Mouse (Mus musculus): ENCODE data around the gene Npdc1. TPM values are rescaled to one million over a fixed set of nuclear protein-coding genes. Genes with fewer than 3 reads are reported as not detected.

Gene Npdc1
- polyA plus RNA-seq, 1 experiment from 2014 or later, result 408 TPM

DNA sequence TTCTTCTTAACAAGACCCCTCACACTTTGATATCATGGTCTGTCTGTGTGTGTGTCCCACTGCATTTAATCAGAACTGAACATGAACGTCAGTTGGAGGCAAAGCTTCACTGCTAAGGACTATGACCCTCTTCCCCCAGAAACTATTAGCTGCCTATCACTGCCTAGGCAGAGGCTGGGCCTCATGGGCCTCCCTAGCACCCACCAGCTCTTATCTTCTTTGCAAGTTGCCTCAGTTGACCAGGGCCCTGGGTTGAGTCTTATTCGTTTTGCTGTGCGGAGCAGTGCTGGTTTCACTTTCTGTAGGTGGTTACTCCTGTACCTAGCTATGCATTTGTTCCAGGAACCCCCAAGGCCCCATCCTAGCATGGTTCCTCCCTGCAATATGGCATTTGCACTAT lies 29.2 kb upstream of the Npdc1 start:
- peaks cover 34% of the 10 kb centered on the region for H3K4me1 ChIP-seq
- H3K9ac ChIP-seq (replicated peaks), result no peak overlapping the region
- WGBS, result 84% methylated on average over 3 of the region's 3 CpGs
- ATAC-seq (replicated peaks), result no peak
- no peak overlapping the region for H3K4me2 ChIP-seq (replicated peaks)
- no peak overlapping the region for H3K27ac ChIP-seq (replicated peaks)
- peaks cover 15% of the 10 kb centered on the region for H3K27me3 ChIP-seq
- no peaks in the 10 kb centered on the region for H3K9me3 ChIP-seq
- no peaks in the 10 kb centered on the region for H3K36me3 ChIP-seq
- no peak overlapping the region for H3K4me3 ChIP-seq

DNA sequence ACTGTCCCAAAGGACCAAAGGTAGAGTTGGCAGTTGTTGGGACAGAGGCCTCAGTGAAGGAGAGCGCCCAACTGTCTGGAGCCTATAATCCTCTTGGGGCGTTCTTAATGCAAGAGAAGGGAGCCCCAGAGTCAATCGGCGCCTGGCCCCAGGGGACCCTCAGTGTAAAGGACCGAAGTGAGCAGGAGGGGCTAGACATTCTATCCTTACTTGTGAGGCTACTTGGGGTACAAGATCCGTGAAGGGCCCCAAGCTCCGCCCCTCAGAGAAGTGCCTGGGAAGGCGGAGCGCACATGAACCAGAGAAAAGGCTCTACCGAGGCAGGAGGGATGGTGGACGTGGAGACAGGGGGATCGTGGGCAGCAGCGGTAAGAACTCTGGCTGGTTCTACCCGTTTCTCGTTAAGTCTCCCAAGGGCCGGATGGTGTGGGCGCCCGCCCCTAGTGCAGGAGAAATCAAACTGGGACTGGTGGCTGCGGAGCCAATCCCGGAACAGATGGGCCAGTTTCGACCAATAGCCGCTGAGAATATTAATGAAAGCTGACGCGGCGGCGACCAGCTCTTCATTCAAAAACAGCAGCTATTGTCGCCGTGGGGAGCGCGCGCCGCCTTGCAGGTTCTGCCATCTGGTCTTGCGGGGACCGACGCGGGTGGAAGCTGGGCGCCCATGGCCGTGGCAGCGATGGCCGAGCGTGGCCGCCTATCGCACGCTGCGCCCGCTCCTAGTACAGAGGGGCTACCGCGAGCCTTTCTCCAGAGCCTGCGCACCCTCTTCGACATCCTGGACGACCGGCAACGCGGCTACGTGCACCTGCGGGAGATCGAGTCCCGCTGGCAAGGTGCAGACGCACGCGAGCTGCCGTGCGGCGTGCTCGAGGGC lies 27.1 kb upstream of the Npdc1 start, which contains the start of gene Sapcd2:
Gene Sapcd2, plus strand, starts transcription at position 558 of the 880 bp plus-strand sequence.
- ATAC-seq (replicated peaks), result peak; percentile 95
- Histone ChIP-seq H3K9ac (replicated peaks) (peak within 1 kb of the TSS; percentile 71), H3K36me3 (no peaks in the 10 kb centered on the region), H3K4me1 (peaks cover 28% of the 10 kb centered on the region), H3K9me3 (no peaks in the 10 kb centered on the region), H3K4me3 (peak within 1 kb of the TSS; percentile 78), H3K4me2 (replicated peaks) (peak within 1 kb of the TSS; percentile 88), H3K27ac (replicated peaks) (peak within 1 kb of the TSS; percentile 83), H3K27me3 (0 out of 2 replicates have a peak, but pooled peaks cover 3% of the 10 kb centered on the region)
- WGBS, result under 1% methylated on average over 65 of the region's 65 CpGs

DNA sequence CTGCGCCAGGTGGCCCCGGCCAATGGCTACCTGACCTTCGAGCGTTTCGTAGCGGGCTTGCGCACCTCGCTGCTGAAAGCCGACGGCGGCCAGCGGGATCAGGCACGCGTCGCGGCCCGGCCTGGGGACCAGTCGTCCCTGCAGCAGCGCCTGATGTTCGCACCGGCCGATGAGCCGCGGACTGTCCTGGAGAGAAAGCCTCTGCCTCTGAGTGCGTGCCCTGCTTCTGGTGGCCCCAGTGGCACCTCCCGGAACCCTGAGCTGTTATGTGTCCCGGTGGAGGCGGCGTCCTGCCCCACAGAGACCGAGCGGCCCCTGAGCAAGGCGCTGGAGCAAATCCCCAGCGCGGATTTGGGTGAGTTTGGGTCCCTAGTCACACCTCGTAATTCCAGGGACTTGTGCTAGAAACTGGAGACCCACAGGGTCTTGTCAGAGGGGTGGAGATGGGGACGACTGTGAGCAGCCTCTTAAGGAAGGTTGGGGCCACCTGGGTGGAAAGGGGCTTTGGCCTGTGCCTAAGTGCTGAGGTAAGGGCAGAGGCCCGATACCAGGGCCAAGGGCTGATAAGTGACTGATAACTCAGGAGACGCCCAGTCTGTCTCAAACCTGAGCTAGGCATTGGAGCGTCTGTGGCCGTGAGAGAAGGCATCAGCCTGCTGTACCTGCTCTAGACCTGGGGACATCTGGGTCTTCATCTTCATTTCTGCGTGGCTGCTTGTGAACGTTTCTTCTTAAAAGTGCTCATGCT lies 26.3 kb upstream of the Npdc1 start:
- WGBS, result under 1% methylated on average over 42 of the region's 42 CpGs
- peaks cover 28% of the 10 kb centered on the region for H3K4me1 ChIP-seq
- H3K9ac ChIP-seq (replicated peaks), result peak overlapping the region; percentile 71
- H3K36me3 ChIP-seq, result no peaks in the 10 kb centered on the region
- peak overlapping the region; percentile 88 for H3K4me2 ChIP-seq (replicated peaks)
- peak overlapping the region; percentile 78 for H3K4me3 ChIP-seq
- ATAC-seq (replicated peaks), result peak; percentile 15; the same call in 1 of the 2 replicates
- H3K27ac ChIP-seq (replicated peaks), result no peak overlapping the region
- 0 out of 2 replicates have a peak, but pooled peaks cover 3% of the 10 kb centered on the region for H3K27me3 ChIP-seq
- no peaks in the 10 kb centered on the region for H3K9me3 ChIP-seq

DNA sequence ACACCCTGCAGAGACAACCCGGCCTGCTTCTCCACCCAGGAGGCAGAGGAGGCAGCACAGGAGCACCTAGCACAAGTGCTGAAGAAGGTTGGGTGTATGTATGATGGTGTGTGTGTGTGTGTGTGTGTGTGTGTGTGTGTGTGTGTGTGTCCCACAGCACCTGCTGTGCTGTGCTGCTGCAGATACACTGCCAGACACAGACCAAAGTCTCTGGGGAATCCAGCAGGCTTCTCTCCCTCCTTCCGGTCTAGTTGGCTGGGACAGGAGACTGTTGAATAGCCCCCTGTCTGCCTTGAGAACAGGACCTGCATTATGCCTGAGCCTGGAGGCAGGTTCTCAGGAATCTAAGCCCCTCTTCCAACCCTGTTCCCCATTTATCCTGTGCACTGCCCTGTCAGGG lies 25.7 kb upstream of the Npdc1 start:
- ATAC-seq (replicated peaks), result no peak
- Histone ChIP-seq H3K4me1 (peaks cover 28% of the 10 kb centered on the region), H3K9ac (replicated peaks) (peak overlapping the region; percentile 71), H3K4me2 (replicated peaks) (peak overlapping the region; percentile 88), H3K27me3 (no peaks in the 10 kb centered on the region), H3K9me3 (no peaks in the 10 kb centered on the region), H3K36me3 (0 out of 2 replicates have a peak, but pooled peaks cover 3% of the 10 kb centered on the region), H3K4me3 (peak overlapping the region; percentile 78), H3K27ac (replicated peaks) (no peak overlapping the region)
- WGBS, result 4% methylated on average over 2 of the region's 2 CpGs

DNA sequence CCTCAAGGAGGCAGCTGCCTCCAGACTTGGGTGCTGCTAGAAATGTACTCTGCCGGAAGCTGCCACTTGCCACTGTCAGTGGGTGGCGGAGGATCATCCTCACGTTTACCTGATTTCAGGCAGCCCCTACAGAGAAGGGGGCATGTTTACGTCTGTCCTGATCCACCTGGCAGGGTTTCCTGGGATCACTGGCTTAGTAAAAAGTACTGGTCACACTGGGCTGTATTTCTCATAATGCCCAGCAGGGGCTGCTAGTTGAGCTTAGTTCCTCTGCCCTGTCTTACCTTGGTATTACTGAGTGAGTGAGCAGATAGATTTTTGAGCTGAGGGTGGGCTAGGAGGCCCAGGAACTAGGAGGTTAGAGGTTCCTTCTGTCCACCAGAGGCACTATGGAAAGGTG lies 22.6 kb upstream of the Npdc1 start:
- 62% methylated on average over 4 of the region's 4 CpGs for WGBS
- Histone ChIP-seq H3K36me3 (0 out of 2 replicates have a peak, but pooled peaks cover 3% of the 10 kb centered on the region), H3K9me3 (no peaks in the 10 kb centered on the region), H3K4me1 (peaks cover 25% of the 10 kb centered on the region), H3K4me3 (no peak overlapping the region), H3K9ac (replicated peaks) (no peak overlapping the region), H3K27me3 (no peaks in the 10 kb centered on the region), H3K27ac (replicated peaks) (no peak overlapping the region), H3K4me2 (replicated peaks) (no peak overlapping the region)
- ATAC-seq (replicated peaks), result no peak

DNA sequence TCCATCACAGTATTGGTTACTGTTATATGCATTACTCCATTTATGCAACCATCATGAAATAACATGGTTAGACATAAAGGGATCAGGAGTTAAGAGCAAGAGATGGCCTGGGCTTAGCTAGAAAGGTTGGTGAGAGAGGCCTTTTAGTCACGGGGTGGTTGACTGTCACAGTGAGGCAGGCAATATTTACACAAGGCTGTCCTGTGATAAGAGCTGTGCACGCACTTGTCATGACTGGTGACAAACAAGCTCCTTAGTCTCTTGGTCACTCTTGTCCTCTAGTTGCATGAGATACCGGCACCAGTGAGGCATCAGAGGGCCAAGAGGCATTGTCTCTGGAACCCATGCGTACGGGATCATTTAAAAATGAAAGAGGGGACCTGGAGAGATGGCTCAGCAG lies 14.7 kb upstream of the Npdc1 start:
- Histone ChIP-seq H3K27ac (replicated peaks) (no peak overlapping the region), H3K4me1 (no peaks in the 10 kb centered on the region), H3K9ac (replicated peaks) (no peak overlapping the region), H3K36me3 (no peaks in the 10 kb centered on the region), H3K4me2 (replicated peaks) (no peak overlapping the region), H3K27me3 (no peaks in the 10 kb centered on the region), H3K4me3 (no peak overlapping the region), H3K9me3 (no peaks in the 10 kb centered on the region)
- WGBS, result 88% methylated on average over 5 of the region's 5 CpGs
- ATAC-seq (replicated peaks), result no peak

DNA sequence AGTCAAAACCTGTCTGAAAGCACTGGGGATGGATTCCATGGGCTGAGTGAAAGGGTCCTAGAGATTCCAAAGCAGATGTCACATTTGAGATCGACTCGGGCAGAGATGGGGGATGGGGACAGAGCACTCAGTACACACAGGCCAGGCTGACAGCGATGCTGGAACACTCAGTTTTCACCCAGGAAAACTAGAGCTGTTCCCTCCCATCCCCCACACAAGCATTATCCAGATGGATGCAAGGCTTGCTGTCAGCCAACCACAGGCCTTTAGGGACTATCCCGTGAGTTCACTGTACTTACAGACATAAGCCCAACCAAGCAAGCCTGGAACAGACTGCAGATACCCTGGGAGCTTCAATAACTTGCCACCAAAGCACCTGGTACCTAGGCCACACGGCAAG lies 7.9 kb upstream of the Npdc1 start:
- H3K9me3 ChIP-seq, result no peaks in the 10 kb centered on the region
- no peak for ATAC-seq (replicated peaks)
- no peak overlapping the region for H3K9ac ChIP-seq (replicated peaks)
- no peak overlapping the region for H3K4me2 ChIP-seq (replicated peaks)
- WGBS, result 75% methylated on average over 5 of the region's 5 CpGs
- peaks cover 13% of the 10 kb centered on the region for H3K27me3 ChIP-seq
- H3K4me1 ChIP-seq, result peaks cover 18% of the 10 kb centered on the region
- no peaks in the 10 kb centered on the region for H3K36me3 ChIP-seq
- no peak overlapping the region for H3K27ac ChIP-seq (replicated peaks)
- no peak overlapping the region for H3K4me3 ChIP-seq

DNA sequence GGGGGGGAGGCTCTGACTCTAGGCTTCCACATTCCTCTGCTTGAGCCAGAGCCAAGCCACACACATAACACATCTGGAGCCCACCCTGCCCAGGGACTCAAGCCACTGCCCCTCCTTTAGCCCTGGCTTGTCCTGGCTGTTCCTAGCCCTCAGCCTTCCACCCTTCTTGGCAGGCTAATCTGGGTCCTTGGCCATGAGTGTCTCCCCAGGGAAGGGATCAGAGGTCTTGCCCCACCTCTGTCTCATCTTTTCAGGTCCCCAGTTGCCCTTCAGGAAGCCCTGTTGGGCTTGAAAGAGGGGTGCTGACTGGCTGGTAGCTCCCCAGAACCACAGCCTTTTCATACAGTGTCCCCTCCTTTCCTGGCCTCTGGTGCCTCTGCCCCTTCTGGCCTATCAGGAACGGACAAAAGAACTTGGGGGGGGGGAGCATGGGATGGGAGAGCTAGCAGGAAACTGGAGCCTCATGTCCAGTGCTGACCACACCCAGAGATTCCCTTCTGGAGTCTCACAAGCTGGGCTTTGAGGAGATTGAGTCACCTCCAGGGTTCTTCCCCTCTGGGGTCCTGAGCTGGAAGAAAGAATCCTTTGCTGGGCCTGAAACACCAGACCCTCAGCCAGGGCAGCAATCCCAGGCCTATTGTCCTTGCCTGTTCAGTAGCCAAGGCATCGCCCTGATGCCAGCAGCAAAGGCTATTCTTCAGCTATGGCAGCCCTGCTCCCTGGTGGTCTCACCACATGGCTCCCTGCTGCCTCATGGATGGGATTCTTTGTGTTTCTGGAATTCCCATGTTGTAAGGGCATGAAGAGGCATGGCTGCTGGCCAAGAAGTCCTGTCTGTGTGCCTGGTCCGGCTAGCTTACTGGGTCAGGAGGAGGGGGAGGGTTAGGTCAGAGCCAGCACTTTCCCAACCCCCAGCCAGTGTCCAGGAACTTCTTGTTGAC lies 4.6 kb upstream of the Npdc1 start:
- peak; percentile 87 for ATAC-seq (replicated peaks)
- Histone ChIP-seq H3K4me1 (peaks cover 21% of the 10 kb centered on the region), H3K27ac (replicated peaks) (peak overlapping the region; percentile 40; the same call in 1 of the 2 replicates), H3K9ac (replicated peaks) (no peak overlapping the region), H3K9me3 (no peaks in the 10 kb centered on the region), H3K36me3 (no peaks in the 10 kb centered on the region), H3K4me3 (no peak overlapping the region), H3K27me3 (peaks cover 45% of the 10 kb centered on the region), H3K4me2 (replicated peaks) (no peak overlapping the region)
- 19% methylated on average over 3 of the region's 3 CpGs for WGBS

DNA sequence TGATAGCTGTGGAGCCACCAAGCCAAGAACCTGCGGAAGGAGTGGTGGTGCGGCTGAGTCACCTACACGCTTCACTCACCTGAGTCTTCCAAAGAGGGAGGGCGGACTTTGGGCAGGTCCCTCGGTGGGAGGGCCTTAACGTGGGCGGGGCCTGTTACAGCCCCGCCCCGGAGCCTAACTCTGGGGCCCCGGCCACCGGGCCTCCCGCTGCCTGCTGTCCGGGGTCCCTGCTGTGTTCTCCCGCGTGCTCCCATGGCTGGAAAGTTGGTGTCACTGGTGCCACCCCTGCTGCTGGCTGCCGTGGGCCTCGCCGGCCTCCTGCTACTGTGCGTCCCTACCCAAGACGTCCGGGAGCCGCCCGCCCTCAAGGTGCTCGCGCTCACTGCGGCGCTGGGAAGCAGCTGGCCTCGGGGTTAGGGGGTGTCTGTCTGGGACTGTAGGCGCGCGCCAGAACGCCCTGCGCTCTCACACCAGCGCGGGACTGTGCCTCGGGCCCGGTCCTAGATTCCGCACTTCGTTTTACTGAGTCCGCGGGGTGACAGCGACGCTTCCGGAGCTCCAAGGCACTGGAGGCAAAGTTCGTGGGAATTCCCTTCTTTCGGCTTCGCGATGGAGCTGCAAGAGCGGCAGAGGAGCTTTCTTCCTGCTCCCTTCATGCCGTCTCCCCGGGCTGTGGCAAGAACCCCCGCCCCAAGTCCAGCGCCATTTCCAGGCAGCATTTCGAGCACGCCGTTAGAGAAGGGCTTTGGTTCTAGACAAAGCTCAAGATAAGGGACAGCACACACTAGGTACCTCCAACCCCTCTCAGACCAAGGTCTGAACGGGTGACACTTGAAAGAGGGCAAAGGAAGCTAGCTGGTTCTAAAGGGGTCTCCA lies 3.2 kb upstream of the Npdc1 start, which contains the start of gene Entpd2:
Gene Entpd2, plus strand, starts transcription at position 154 of the 876 bp plus-strand sequence.
- 2% methylated on average over 57 of the region's 57 CpGs for WGBS

DNA sequence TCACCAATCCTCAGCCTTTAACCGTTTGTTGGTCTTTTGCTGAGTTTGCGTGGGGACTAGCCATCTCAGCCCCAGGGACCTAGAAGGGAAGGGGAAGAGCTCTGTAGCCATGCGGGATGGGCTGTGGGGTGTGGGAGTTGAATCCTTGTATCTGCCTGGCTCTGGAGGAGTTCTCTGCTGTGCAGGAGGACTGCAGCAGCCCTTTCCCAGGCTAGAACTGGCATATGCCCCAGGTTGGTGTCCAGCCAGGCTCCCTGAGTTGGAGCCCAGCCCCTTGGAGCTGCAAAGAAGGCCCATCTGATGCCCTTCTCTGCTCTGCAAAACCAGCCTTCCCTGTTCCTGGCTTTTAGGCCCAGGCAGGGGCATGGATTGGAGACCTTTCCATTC lies 2.6 kb upstream of the Npdc1 start:
- H3K9me3 ChIP-seq, result no peaks in the 10 kb centered on the region
- no peaks in the 10 kb centered on the region for H3K36me3 ChIP-seq
- WGBS, result 26% methylated on average over 3 of the region's 3 CpGs
- H3K27ac ChIP-seq (replicated peaks), result no peak overlapping the region
- peaks cover 52% of the 10 kb centered on the region for H3K27me3 ChIP-seq
- H3K9ac ChIP-seq (replicated peaks), result no peak overlapping the region
- 0 out of 2 replicates have a peak overlapping the region, but pooled peaks have one; percentile 53 for H3K4me2 ChIP-seq (replicated peaks)
- peaks cover 28% of the 10 kb centered on the region for H3K4me1 ChIP-seq
- H3K4me3 ChIP-seq, result peak overlapping the region; percentile 36
- ATAC-seq (replicated peaks), result no peak

More for the DNA sequence above, 3.2 kb upstream of the Npdc1 start, which contains the start of gene Entpd2:
- H3K36me3 ChIP-seq, result no peaks in the 10 kb centered on the region
- peak within 1 kb of the TSS; percentile 36 for H3K4me3 ChIP-seq
- 0 out of 2 replicates have a peak within 1 kb of the TSS, but pooled peaks have one; percentile 40 for H3K27ac ChIP-seq (replicated peaks)
- peaks cover 52% of the 10 kb centered on the region for H3K27me3 ChIP-seq
- peaks cover 27% of the 10 kb centered on the region for H3K4me1 ChIP-seq
- ATAC-seq (replicated peaks), result no peak
- no peaks in the 10 kb centered on the region for H3K9me3 ChIP-seq
- H3K4me2 ChIP-seq (replicated peaks), result peak within 1 kb of the TSS; percentile 53
- peak within 1 kb of the TSS; percentile 26 for H3K9ac ChIP-seq (replicated peaks)
